Mouse (Mus musculus) bone marrow, adult 2 months (tissue): ENCODE data around the gene Zfp286.

Experiments
- CTCF ChIP-seq: fragments of 200-500 bp; IDR thresholded peaks from 2 replicates; pipeline ENCODE4 v1.5.1; 2011; ENCODE audit warnings: low read length, control low read depth; ENCODE audit not compliant: control insufficient read depth, insufficient read depth
- POLR2A ChIP-seq: fragments of 200-500 bp; IDR thresholded peaks from 2 replicates; pipeline ENCODE4 v1.6.1; 2011; ENCODE audit warnings: low read depth, mild to moderate bottlenecking, control low read depth, low read length, borderline replicate concordance; ENCODE audit not compliant: control insufficient read depth

- TF ChIP-seq CTCF (no peak), POLR2A (no peak)
These were observed 31.6 kb upstream of the Zfp286 start for GRCm38 (mm10) chr11:62820661-62821437.
